ENCODE assay signal across 8 mouse cellular contexts in genomic region chr13:101766605-101767012, GRCm38 (mm10). TPM values are rescaled to one million over a fixed set of nuclear protein-coding genes. Genes with fewer than 3 reads are reported as not detected.
A peak's percentile ranks its signal among the peaks of the same experiment; 100 is the strongest.
DNase-seq lines count a peak whose midpoint lies in the region; ATAC-seq and TF ChIP-seq lines count a peak whose summit lies in the region.

No protein-coding gene starts in this region.

- ATAC-seq in erythroblast, adult 5-6 weeks (replicated peaks; ENCODE audit: low FRiP score, poor library complexity, severe bottlenecking): no peak
- ATAC-seq in liver, embryonic 11.5 days (replicated peaks; ENCODE audit: low FRiP score): no peak

- no peak for DNase-seq in thymus, adult 2 months
- DNase-seq in thymus, postnatal 36 days: no peak
- DNase-seq in liver, embryonic 11.5 days (ENCODE audit: low spot score): no peak
- no peak for DNase-seq in adrenal gland, adult 2 months
- DNase-seq in cerebellum, postnatal 14 days: no peak
- DNase-seq in spleen, adult 18-20 months: no peak

- TF ChIP-seq POLR2A in thymus, adult 2 months (IDR thresholded peaks at IDR 0.05; ENCODE audit: control insufficient read depth, extremely low read depth, insufficient read depth, low read length, poor library complexity): no peak

- no peaks in the 10 kb centered on the region for H3K9me3 ChIP-seq in erythroblast, embryonic 14.5 days (ENCODE audit: control insufficient read depth, low read length)
- H3K9me3 ChIP-seq in liver, embryonic 11.5 days (ENCODE audit: control insufficient read depth, low read length): no peaks in the 10 kb centered on the region

- peak overlapping the region; percentile 88 for H3K4me3 ChIP-seq in erythroblast, embryonic 14.5 days (replicated peaks)
- H3K4me3 ChIP-seq in thymus, adult 2 months (ENCODE audit: control insufficient read depth, insufficient read depth, low read length): peak overlapping the region; percentile 89
- peak overlapping the region; percentile 69 for H3K4me3 ChIP-seq in liver, embryonic 11.5 days (ENCODE audit: low read depth, low read length)

- peak overlapping the region; percentile 87 for H3K9ac ChIP-seq in liver, embryonic 11.5 days (ENCODE audit: low read depth, low read length)

- H3K4me1 ChIP-seq in erythroblast, embryonic 14.5 days (ENCODE audit: control insufficient read depth): peaks cover 83% of the 10 kb centered on the region
- H3K4me1 ChIP-seq in thymus, adult 2 months (replicated peaks; ENCODE audit: control insufficient read depth, insufficient read depth, low read length): peaks cover 19% of the 10 kb centered on the region
- peaks cover 59% of the 10 kb centered on the region for H3K4me1 ChIP-seq in liver, embryonic 11.5 days (replicated peaks; ENCODE audit: control insufficient read depth, insufficient read depth, low read length)

- peak overlapping the region; percentile 94 for H3K4me2 ChIP-seq in liver, embryonic 11.5 days

- peak overlapping the region; percentile 83 for H3K27ac ChIP-seq in thymus, adult 2 months (ENCODE audit: control insufficient read depth, insufficient read depth, low read length)
- H3K27ac ChIP-seq in liver, embryonic 11.5 days (ENCODE audit: low read depth, low read length): peak overlapping the region; percentile 83

- H3K27me3 ChIP-seq in erythroblast, embryonic 14.5 days (ENCODE audit: control insufficient read depth): no peaks in the 10 kb centered on the region
- no peaks in the 10 kb centered on the region for H3K27me3 ChIP-seq in thymus, adult 2 months (ENCODE audit: control insufficient read depth, insufficient read depth, low read length)
- no peaks in the 10 kb centered on the region for H3K27me3 ChIP-seq in liver, embryonic 11.5 days (replicated peaks; ENCODE audit: control insufficient read depth, insufficient read depth, low read length)

- TF ChIP-seq CTCF in thymus, adult 2 months (IDR thresholded peaks at IDR 0.05; ENCODE audit: borderline replicate concordance, control insufficient read depth, extremely low read depth, insufficient read depth, low read length, poor library complexity): no peak

- H3K36me3 ChIP-seq in erythroblast, embryonic 14.5 days (ENCODE audit: control insufficient read depth): no peaks in the 10 kb centered on the region; the same call in 1 of the 2 replicates
- no peaks in the 10 kb centered on the region for H3K36me3 ChIP-seq in thymus, adult 2 months (ENCODE audit: control insufficient read depth, insufficient read depth, low read length)
- no peaks in the 10 kb centered on the region for H3K36me3 ChIP-seq in liver, embryonic 11.5 days (ENCODE audit: control insufficient read depth, insufficient read depth, low read length)

- WGBS in thymus, adult 2 months: 1% methylated on average over 5 of the region's 5 CpGs
- under 1% methylated on average over 5 of the region's 5 CpGs for WGBS in liver, embryonic 11.5 days

RNA-seq across cellular contexts. Expression of gene Pik3r1, which starts 1.4 kb away (rescaled TPM):
- 2.0 and 2.9 TPM in 2 replicates for polyA plus RNA-seq in erythroblast, embryonic 14.5 days (2012)
- 251 and 274 TPM in 2 replicates for total RNA-seq in erythroblast, adult 5-6 weeks (2015; ENCODE audit: low replicate concordance)
- 546 and 697 TPM in 2 replicates for total RNA-seq in erythroblast, adult 5-6 weeks (2017; ENCODE audit: low replicate concordance)
- 33.1 and 35.2 TPM in 2 replicates for polyA plus RNA-seq in thymus, adult 2 months (2012; rRNA removed)
- 18.7 and 21.5 TPM in 2 replicates for polyA plus RNA-seq in liver, embryonic 11.5 days (2014; fragmentation: Nextera tagmentation; extraction: Ambion mirVana)
- total RNA-seq in adrenal gland, adult 2 months (2021): 100 to 1,000 TPM in 1 of 2 experiments, 10 to 100 TPM in 1; 71.0 to 125 TPM
- polyA plus RNA-seq in adrenal gland, adult 2 months (2012; rRNA removed): 12.0 and 13.4 TPM in 2 replicates
